Mouse (Mus musculus) lung, postnatal 0 days (tissue): Measurements from ENCODE around the gene Plbd2.

ENCODE experiments used
- CTCF ChIP-seq: IDR thresholded peaks from 2 replicates; pipeline ENCODE4 v1.5.1; 2016; ENCODE audit warnings: antibody characterized with exemption, mild to moderate bottlenecking
- EP300 ChIP-seq: IDR thresholded peaks from 2 replicates; pipeline ENCODE4 v1.6.1; 2016; ENCODE audit warnings: antibody characterized with exemption, mild to moderate bottlenecking, control low read depth

DNA sequence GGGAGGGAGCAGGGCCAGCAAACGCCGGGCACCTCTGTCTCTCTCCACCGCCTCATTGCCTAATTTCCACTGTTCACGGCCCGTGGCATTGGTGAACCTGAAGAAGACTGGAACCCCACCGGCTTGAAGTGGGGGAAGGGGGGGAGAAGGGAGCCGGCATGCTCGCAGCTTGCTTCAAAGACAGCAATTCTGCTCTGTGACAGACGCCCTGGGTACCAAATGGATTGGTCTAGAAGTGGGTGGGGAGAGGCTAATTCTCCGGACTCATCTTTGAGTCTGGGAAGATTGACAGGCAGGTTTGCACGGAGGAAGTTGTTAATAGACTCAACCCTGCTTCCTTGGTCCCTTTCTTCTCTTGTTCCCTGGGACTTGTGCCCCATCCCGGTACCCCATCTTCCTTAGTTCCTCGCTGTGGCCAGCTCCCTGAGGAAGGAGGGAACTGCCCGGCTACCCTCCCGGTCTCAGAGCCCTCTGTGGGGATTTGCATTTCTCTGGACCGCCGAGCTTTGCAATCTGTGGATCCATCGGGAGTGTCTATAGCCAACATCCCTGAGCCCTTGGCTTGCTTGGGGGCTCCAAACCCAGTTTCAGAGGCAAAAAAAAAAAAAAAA is 66.4 kb downstream of the Plbd2 start:
- no peak for TF ChIP-seq EP300
- TF ChIP-seq CTCF = no peak
